Mouse (Mus musculus): ENCODE results near the gene Mgl2. TPM values are rescaled to one million over a fixed set of nuclear protein-coding genes. Genes with fewer than 3 reads are reported as not detected.
A peak's percentile ranks its signal among the peaks of the same experiment; 100 is the strongest.

Mgl2 gene
- 2.5 and 3.0 TPM in 2 replicates for polyA plus RNA-seq (2015; fragmentation: Nextera tagmentation; extraction: Ambion mirVana)

DNA sequence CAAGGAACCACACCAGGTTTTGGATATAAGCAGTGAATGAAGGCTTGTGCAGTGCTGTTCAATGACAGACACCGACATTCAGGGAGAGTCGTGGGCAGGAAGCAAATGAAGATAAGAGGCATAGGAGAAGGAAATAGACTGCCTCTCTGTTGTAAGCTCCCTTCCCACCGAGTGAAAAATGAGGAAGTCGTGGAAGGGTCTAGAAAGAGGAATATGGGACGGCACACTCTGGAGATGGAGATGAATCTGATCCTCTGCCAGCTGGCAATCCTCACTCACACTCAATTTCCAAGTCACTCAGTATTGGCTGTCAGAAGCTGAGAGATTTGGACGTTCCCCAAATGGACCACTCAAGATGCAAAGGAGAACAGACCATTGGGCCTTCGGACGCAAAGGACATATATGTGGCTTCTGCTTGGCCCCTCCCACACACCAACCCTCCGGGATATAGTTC lies at the start of gene Mgl2:
Gene Mgl2 (plus strand): TSS at position 404 of the 454 bp plus-strand sequence.
- H3K27me3 ChIP-seq (ENCODE audit: control insufficient read depth, insufficient read depth, low read depth, low read length), result no peaks in the 10 kb centered on the region
- 0 out of 2 replicates have a peak within 1 kb of the TSS, but pooled peaks have one; percentile 14 for H3K4me2 ChIP-seq (ENCODE audit: low read depth, low read length)
- H3K4me3 ChIP-seq (ENCODE audit: low read depth, low read length), result no peak within 1 kb of the TSS
- ATAC-seq (ENCODE audit: low read depth), result no peak
- no peak within 1 kb of the TSS for H3K27ac ChIP-seq (ENCODE audit: low read length)
- H3K36me3 ChIP-seq (ENCODE audit: control insufficient read depth, insufficient read depth), result no peaks in the 10 kb centered on the region
- no peaks in the 10 kb centered on the region for H3K4me1 ChIP-seq (ENCODE audit: control insufficient read depth, low read depth, low read length)
- 28% methylated on average over 9 of the region's 9 CpGs for WGBS (ENCODE audit: insufficient replicate concordance)
- no peak within 1 kb of the TSS for H3K9ac ChIP-seq (ENCODE audit: low read depth, low read length)
- H3K9me3 ChIP-seq (replicated peaks; ENCODE audit: control insufficient read depth, low read length), result no peaks in the 10 kb centered on the region

DNA sequence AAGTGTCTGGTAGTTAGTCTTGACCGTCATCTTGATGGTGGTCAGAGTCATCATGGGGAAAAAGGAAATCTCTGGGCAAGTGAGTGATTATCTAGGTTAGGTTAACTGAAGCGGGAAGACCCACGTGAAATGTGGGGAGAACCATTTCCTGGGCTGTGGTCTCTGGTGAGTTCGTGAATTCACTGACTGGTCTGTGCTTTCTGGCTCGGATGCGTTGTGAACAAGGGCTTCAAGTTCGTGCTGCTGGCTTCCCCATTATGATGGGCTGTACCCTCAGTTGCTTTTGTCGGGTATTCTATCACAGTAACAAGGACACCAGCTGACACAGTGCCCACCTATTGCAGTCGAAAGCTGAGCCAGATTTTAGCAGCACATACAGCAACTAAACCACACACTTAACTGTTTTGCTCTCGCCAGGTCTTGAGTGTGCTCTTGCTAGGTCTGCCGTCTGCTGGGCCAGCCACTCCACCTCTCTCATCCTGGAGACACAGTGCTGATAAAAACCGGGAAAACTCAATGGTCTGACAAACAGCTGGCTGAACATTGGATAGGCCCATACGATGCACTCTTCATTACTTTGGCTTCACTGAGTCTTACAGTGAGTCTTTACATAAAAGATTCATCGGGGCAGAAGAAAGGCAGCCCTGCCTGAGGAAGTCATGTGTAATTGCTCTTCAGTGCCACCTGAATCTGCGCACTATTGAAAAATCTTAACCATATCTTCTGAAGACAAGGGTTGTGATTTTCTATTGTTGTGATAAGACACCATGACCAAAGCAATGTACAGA lies 49.1 kb upstream of the Mgl2 start:
- ATAC-seq (ENCODE audit: low read depth), result no peak
- H3K9ac ChIP-seq (ENCODE audit: low read depth, low read length), result no peak overlapping the region
- H3K4me3 ChIP-seq (ENCODE audit: low read depth, low read length), result no peak overlapping the region
- peaks cover 15% of the 10 kb centered on the region for H3K4me1 ChIP-seq (ENCODE audit: control insufficient read depth, low read depth, low read length)
- H3K27me3 ChIP-seq (ENCODE audit: control insufficient read depth, insufficient read depth, low read depth, low read length), result no peaks in the 10 kb centered on the region
- no peaks in the 10 kb centered on the region for H3K9me3 ChIP-seq (replicated peaks; ENCODE audit: control insufficient read depth, low read length)
- no peaks in the 10 kb centered on the region for H3K36me3 ChIP-seq (ENCODE audit: control insufficient read depth, insufficient read depth)
- no peak overlapping the region for H3K27ac ChIP-seq (ENCODE audit: low read length)
- H3K4me2 ChIP-seq (ENCODE audit: low read depth, low read length), result no peak overlapping the region
- 41% methylated on average over 15 of the region's 15 CpGs for WGBS (ENCODE audit: insufficient replicate concordance)

DNA sequence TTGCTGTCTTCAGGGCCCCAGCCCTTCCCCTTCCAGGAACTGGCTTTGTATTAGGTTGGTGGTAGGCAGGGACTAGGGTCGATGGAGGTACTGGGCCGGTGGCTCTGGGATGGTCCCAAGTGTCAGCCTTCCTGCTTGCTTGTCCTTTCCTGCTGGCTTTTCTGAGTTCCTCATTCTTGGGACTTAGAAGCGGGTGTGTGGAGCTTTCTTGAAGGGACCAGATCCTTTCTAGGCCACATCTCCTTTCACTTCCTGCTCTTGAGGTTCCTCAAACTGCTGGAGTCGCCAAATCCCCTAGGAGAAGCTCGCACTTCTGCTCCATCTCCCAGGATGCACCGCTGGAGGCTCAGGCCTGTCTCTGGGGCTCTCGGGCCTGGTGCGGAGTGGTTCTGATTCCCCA lies 45.6 kb upstream of the Mgl2 start:
- H3K9me3 ChIP-seq (replicated peaks; ENCODE audit: control insufficient read depth, low read length), result no peaks in the 10 kb centered on the region
- H3K36me3 ChIP-seq (ENCODE audit: control insufficient read depth, insufficient read depth), result no peaks in the 10 kb centered on the region
- no peaks in the 10 kb centered on the region for H3K4me1 ChIP-seq (ENCODE audit: control insufficient read depth, low read depth, low read length)
- no peak overlapping the region for H3K27ac ChIP-seq (ENCODE audit: low read length)
- no peak overlapping the region for H3K4me2 ChIP-seq (ENCODE audit: low read depth, low read length)
- no peak overlapping the region for H3K9ac ChIP-seq (ENCODE audit: low read depth, low read length)
- no peak for ATAC-seq (ENCODE audit: low read depth)
- H3K27me3 ChIP-seq (ENCODE audit: control insufficient read depth, insufficient read depth, low read depth, low read length), result no peaks in the 10 kb centered on the region
- 42% methylated on average over 8 of the region's 8 CpGs for WGBS (ENCODE audit: insufficient replicate concordance)
- no peak overlapping the region for H3K4me3 ChIP-seq (ENCODE audit: low read depth, low read length)

DNA sequence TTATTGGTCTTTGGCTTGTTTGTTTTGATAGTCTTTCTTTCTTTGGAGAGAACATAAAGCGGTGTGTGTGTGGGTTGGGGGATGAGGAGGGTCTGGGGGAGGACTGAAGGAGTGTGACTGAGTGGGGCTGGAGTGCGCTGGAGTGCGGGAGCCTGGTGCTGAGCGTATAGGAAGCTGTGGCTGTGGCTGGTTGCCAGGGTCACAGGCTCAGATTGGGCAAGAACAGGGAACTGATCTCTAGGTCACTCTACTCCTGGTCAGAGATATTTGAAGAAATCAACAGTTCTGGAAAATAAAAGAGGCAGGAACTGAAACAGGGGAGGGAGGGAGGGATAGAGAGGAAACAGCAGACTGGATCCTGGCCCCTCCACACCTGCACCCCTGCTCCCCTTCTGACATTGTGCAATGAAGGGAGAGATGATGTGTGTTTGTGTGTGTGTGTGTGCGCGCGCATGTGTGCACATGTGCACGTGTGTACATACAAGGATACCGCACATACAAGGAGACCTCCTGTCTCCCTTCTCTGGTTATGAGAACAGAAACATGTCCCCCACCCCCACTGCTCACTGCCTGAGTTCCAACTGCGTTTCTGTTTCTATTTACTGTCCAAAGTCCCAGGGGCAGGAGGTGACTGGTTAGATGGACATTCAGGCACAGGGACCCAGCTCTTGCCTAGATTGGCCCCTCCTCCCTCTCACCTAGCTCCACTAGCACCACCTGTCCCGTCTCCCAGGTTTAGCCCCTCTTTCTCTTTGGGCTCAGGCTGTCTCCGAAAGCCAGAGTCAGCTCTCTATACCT lies 37.9 kb upstream of the Mgl2 start, which contains the start of gene Asgr2:
Gene Asgr2 (plus strand): TSS at position 659 of the 798 bp plus-strand sequence.
- 47% methylated on average over 12 of the region's 12 CpGs for WGBS (ENCODE audit: insufficient replicate concordance)
- Histone ChIP-seq H3K4me2 (ENCODE audit: low read depth, low read length) (0 out of 2 replicates have a peak within 1 kb of the TSS, but pooled peaks have one; percentile 22), H3K27ac (ENCODE audit: low read length) (peak within 1 kb of the TSS; percentile 87), H3K4me1 (ENCODE audit: control insufficient read depth, low read depth, low read length) (peaks cover 3% of the 10 kb centered on the region; the same call in 1 of the 2 replicates), H3K27me3 (ENCODE audit: control insufficient read depth, insufficient read depth, low read depth, low read length) (no peaks in the 10 kb centered on the region), H3K36me3 (ENCODE audit: control insufficient read depth, insufficient read depth) (no peaks in the 10 kb centered on the region), H3K9me3 (replicated peaks; ENCODE audit: control insufficient read depth, low read length) (no peaks in the 10 kb centered on the region), H3K9ac (ENCODE audit: low read depth, low read length) (peak within 1 kb of the TSS; percentile 15; the same call in 1 of the 2 replicates), H3K4me3 (ENCODE audit: low read depth, low read length) (peak within 1 kb of the TSS; percentile 22; the same call in 1 of the 2 replicates)
- peak; percentile 91 for ATAC-seq (ENCODE audit: low read depth)

DNA sequence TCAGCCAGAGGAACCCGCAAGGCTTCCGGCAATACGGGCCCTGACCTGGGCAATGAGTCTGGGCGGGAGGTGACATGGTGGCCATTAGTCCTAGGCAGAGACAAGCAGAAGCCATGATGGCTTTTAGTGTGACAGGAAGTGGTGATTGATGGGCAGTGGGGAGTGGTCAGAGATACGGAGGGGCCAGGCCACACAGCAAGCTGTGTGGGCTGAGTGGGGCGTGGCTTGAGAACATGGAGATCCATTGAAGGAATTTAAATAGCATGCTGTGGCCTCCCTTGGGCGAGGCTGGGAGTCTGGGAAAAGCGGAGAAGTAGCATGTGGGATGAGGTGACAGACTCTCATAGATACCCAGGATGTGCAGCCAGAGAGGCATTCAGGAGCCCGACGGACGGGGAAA lies 32.7 kb upstream of the Mgl2 start:
- H3K27ac ChIP-seq (ENCODE audit: low read length), result no peak overlapping the region
- H3K4me2 ChIP-seq (ENCODE audit: low read depth, low read length), result no peak overlapping the region
- 74% methylated on average over 11 of the region's 11 CpGs for WGBS (ENCODE audit: insufficient replicate concordance)
- H3K9ac ChIP-seq (ENCODE audit: low read depth, low read length), result no peak overlapping the region
- H3K36me3 ChIP-seq (ENCODE audit: control insufficient read depth, insufficient read depth), result no peaks in the 10 kb centered on the region
- H3K4me1 ChIP-seq (ENCODE audit: control insufficient read depth, low read depth, low read length), result no peaks in the 10 kb centered on the region
- H3K9me3 ChIP-seq (replicated peaks; ENCODE audit: control insufficient read depth, low read length), result no peaks in the 10 kb centered on the region
- no peak for ATAC-seq (ENCODE audit: low read depth)
- H3K27me3 ChIP-seq (ENCODE audit: control insufficient read depth, insufficient read depth, low read depth, low read length), result no peaks in the 10 kb centered on the region
- H3K4me3 ChIP-seq (ENCODE audit: low read depth, low read length), result no peak overlapping the region

DNA sequence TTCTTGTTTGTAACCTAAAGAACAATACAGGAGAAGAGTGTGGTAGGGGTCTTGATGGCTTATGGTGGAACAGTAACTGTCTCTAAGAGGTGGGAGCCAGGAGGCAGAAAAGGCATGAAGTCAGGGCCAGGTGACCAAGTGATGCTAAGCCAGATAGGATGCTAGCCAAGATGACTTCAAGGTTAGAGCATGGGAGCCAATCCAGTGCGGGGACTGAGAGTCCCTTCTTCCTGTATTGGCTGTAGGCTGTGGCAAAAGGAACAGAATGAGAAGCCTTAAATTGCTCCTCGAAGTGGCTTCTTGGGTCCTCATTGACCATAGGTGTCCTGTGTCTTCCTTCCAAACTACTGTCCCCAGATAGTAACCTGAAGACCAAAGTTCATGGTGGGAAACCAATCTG lies 31.0 kb upstream of the Mgl2 start:
- Histone ChIP-seq H3K9ac (ENCODE audit: low read depth, low read length) (no peak overlapping the region), H3K4me2 (ENCODE audit: low read depth, low read length) (no peak overlapping the region), H3K4me1 (ENCODE audit: control insufficient read depth, low read depth, low read length) (no peaks in the 10 kb centered on the region), H3K27ac (ENCODE audit: low read length) (no peak overlapping the region), H3K4me3 (ENCODE audit: low read depth, low read length) (no peak overlapping the region), H3K9me3 (replicated peaks; ENCODE audit: control insufficient read depth, low read length) (no peaks in the 10 kb centered on the region), H3K27me3 (ENCODE audit: control insufficient read depth, insufficient read depth, low read depth, low read length) (no peaks in the 10 kb centered on the region), H3K36me3 (ENCODE audit: control insufficient read depth, insufficient read depth) (no peaks in the 10 kb centered on the region)
- ATAC-seq (ENCODE audit: low read depth), result no peak
- WGBS (ENCODE audit: insufficient replicate concordance), result 68% methylated on average over 2 of the region's 2 CpGs

DNA sequence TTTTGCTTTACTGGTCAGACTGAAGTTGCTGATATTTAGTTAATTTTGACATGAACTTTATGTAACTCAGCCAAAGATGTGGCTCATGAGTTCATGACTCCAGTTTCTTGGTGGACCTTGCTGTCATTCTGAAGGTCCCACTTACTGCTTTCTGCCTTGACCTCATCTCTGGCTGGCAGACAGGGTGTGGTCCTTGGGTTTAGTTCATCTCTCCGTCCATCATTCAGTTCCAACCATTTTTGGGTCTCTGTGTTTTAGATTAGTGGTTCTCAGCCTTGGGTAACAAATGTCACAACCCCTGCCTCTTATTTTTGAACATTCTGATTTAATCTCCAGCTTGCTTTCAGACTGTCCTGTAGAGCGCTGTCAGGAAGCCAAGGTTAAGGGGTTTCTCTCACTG lies 30.3 kb upstream of the Mgl2 start:
- no peaks in the 10 kb centered on the region for H3K36me3 ChIP-seq (ENCODE audit: control insufficient read depth, insufficient read depth)
- no peak overlapping the region for H3K9ac ChIP-seq (ENCODE audit: low read depth, low read length)
- no peak overlapping the region for H3K27ac ChIP-seq (ENCODE audit: low read length)
- no peak for ATAC-seq (ENCODE audit: low read depth)
- no peaks in the 10 kb centered on the region for H3K4me1 ChIP-seq (ENCODE audit: control insufficient read depth, low read depth, low read length)
- no peaks in the 10 kb centered on the region for H3K9me3 ChIP-seq (replicated peaks; ENCODE audit: control insufficient read depth, low read length)
- no peak overlapping the region for H3K4me2 ChIP-seq (ENCODE audit: low read depth, low read length)
- no peak overlapping the region for H3K4me3 ChIP-seq (ENCODE audit: low read depth, low read length)
- 58% methylated on average over 2 of the region's 2 CpGs for WGBS (ENCODE audit: insufficient replicate concordance)
- H3K27me3 ChIP-seq (ENCODE audit: control insufficient read depth, insufficient read depth, low read depth, low read length), result no peaks in the 10 kb centered on the region

DNA sequence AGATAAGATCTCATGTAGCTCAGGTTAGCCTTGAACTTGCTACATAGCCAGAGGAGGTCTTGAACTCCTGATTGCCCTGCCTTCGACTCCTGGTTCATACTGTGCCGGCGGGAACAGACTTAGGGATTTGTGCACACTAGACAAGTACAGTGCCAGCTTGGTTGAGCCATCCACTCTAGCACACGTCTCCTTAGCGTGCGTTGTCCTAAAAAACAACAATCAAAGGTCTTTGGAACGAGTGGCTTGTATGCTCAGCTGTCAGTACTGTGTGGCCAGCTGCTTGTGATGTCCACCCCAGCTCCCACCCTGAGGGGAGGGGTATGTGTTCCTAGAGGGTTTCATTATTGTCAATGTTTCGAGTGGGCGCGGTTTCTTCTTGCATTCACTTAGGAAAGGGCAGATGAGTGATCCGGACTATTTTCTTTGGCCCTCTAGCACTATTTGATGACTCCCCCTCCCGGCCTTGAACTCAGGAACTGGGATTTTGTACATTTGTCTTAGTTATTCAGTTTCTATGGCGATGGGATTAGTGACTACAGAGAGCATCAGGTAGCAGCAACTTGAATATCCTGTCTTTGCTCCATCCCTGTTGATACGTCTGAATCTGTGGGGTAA lies 26.3 kb upstream of the Mgl2 start:
- Histone ChIP-seq H3K4me3 (ENCODE audit: low read depth, low read length) (no peak overlapping the region), H3K9me3 (replicated peaks; ENCODE audit: control insufficient read depth, low read length) (no peaks in the 10 kb centered on the region), H3K4me1 (ENCODE audit: control insufficient read depth, low read depth, low read length) (no peaks in the 10 kb centered on the region), H3K36me3 (ENCODE audit: control insufficient read depth, insufficient read depth) (no peaks in the 10 kb centered on the region), H3K9ac (ENCODE audit: low read depth, low read length) (no peak overlapping the region), H3K4me2 (ENCODE audit: low read depth, low read length) (no peak overlapping the region), H3K27ac (ENCODE audit: low read length) (no peak overlapping the region), H3K27me3 (ENCODE audit: control insufficient read depth, insufficient read depth, low read depth, low read length) (no peaks in the 10 kb centered on the region)
- 67% methylated on average over 14 of the region's 14 CpGs for WGBS (ENCODE audit: insufficient replicate concordance)
- no peak for ATAC-seq (ENCODE audit: low read depth)
